Mouse (Mus musculus): ENCODE measurements around the gene Rrbp1.

Gene Rrbp1

GRCm38 (mm10) chr2:144005166-144005955 lies 5.7 kb downstream of the Rrbp1 start:
- no peak for DNase-seq

- DNase-seq, result no peak
Observed at GRCm38 (mm10) chr2:144003544-144003943, 7.5 kb downstream of the Rrbp1 start.

GRCm38 (mm10) chr2:144002229-144002984 lies 8.7 kb downstream of the Rrbp1 start:
- no peak for DNase-seq

GRCm38 (mm10) chr2:143992977-143993376 lies 18.1 kb downstream of the Rrbp1 start:
- no peak for DNase-seq

GRCm38 (mm10) chr2:143991964-143992672 lies 18.9 kb downstream of the Rrbp1 start:
- no peak for DNase-seq

DNA sequence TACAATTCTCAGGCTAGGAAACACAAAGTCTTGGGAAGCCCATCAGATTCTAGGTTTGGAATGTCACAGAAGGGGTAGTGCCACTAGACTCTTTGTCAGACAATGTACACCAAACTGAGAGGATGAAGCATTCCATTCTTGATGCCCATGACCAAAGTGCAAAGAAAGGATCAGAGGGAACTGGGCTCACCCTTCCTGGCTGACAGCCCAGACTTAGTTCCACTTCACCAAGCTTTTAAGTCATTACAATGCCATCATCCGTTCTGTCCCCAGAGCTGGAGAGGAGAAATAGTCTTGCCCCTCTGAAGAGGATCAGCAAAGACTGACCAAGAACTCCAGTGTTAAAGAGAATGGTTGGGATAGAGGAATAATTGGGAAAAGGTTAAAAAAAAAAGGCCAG lies 20.1 kb downstream of the Rrbp1 start:
- no peak for DNase-seq

GRCm38 (mm10) chr2:143988016-143988415 lies 23.0 kb downstream of the Rrbp1 start:
- no peak for DNase-seq

DNA sequence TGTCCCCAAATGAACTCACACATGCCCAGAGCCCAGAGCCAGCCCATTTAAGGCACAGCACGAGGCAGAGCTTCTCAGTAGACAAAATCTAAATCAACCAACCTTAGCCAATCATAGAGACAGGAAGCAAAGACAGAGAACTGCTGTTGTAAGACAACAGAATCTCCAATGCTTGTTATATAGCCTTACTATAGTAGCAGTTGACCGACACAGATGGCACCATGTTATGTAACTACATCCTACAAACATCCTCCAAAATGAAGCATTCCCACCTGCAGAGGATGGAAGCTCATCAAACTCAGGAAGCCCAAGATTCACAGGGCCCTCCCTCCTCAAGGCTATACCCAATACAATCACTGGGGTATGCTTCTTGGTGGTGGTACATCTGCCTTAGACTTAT lies 23.6 kb downstream of the Rrbp1 start:
- no peak for DNase-seq

- DNase-seq, result no peak
Observed at GRCm38 (mm10) chr2:143983482-143983881, 27.6 kb downstream of the Rrbp1 start.

DNA sequence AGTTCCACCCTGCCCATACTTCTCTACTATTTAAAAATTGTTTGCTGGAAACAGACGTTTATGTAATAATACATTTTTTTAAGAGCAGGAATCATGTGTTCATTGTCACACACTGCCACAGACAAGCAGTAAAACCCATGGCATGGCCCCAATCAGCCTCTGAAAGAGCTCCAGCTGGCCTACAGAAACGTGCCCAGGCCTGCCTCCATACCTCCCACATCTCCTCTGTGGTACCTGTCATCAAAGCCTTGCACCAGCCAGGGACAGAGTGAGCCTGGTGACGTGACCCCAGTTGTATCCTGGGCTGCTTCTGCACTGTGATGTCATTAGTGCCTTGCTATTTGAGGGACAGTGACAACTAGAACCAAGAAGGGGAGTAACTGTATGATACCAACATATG lies 28.2 kb downstream of the Rrbp1 start:
- no peak for DNase-seq

- no peak for DNase-seq
Observed at GRCm38 (mm10) chr2:143982152-143982551, 28.9 kb downstream of the Rrbp1 start.

GRCm38 (mm10) chr2:143980781-143981398 lies 30.2 kb downstream of the Rrbp1 start:
- DNase-seq, result peak; percentile 69

DNA sequence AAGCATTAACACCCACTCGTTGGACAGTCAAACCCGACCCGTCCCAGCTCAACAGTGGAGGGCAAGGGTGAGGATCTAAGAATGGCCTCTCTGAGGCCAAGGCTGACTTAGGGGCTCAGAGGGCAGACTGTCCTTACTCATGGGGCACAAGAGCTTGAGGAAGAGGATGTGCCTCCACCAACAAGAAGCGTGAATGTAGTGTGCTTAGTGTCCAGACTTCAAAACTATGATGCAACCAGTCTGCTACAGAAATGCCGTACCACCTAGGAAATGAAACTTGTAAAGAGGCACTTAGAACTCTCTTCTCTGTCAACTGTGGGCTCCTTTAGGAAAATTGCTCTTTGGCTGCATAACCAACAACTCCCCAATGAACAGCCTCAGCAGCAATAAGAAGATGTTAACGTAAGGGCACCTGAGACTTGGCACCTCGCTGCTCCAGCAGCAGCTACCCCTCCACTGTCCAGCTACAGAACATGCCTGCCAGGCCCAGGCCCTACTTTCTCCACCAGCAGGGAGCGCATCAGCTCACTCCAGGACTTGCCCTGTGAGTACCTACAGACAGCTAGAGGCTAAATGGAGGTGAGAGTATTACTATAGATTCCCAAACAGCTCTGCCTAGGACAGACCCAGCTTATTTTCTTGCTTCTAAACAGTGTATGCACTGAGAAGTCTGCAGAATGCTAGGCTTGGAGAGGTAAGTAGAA lies 32.5 kb downstream of the Rrbp1 start:
- DNase-seq, result peak in 1 of 2 experiments; percentile 18

- no peak for DNase-seq
Observed at GRCm38 (mm10) chr2:143975146-143975649, 35.9 kb downstream of the Rrbp1 start.

GRCm38 (mm10) chr2:143973161-143973560 lies 37.9 kb downstream of the Rrbp1 start:
- DNase-seq, result no peak

- DNase-seq, result no peak
Observed at GRCm38 (mm10) chr2:143971887-143972286, 39.2 kb downstream of the Rrbp1 start.

DNA sequence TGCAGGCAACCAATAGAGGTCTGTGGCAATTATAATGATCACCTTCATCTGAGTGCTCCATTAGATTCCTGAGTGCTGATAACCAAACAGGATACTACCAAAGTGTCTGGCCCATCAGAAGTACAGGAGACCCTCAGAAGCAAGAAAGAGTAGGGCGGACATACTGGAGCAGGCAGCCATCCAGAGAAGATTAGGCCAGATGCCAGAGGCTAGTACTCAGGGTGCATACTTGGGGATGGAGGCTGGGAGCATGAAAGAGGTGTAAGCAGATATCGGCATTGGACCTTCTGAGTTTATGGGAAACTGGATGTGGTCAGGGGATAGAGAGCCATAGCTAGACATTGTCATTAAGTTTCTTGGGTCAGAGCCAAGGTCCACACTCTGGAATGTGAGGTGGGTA lies 40.2 kb downstream of the Rrbp1 start:
- no peak for DNase-seq

GRCm38 (mm10) chr2:143969260-143969659 lies 41.8 kb downstream of the Rrbp1 start:
- DNase-seq, result no peak

- no peak for DNase-seq
Observed at GRCm38 (mm10) chr2:143963318-143963717, 47.7 kb downstream of the Rrbp1 start.

DNA sequence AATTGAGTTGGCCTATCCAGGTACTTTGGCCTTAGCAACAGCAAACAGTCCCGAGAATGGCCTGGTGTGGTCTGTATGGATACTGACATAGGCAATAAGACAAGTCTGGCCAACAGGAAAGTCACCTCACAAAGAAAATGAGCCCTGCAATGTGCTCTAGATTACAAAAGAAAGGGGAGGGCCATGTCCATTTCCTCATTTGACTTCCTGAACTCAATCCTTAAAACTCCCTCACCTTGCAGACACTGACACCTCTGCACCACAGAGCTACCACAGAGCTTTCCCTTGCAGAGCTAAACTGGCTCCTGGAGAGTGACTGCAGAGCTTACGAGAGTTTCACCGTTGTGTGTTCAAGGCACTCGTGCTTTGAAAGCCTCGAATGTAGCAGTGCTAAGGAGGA lies 48.9 kb downstream of the Rrbp1 start:
- no peak for DNase-seq

- DNase-seq, result no peak
Observed at GRCm38 (mm10) chr2:143955746-143956145, 55.3 kb downstream of the Rrbp1 start.

- DNase-seq, result no peak
Observed at GRCm38 (mm10) chr2:143955004-143955403, 56.1 kb downstream of the Rrbp1 start.

Measured in B cell, adult 2 months (primary cell).